Comparison of ENCODE assay signal across 33 mouse cellular contexts in genomic region chr19:28327536-28327935, GRCm38 (mm10).
"Had no signal": no experiment of that assay in that cellular context is flagged by ENCODE, and none has a peak within 500 bp of the region (broad histone marks: within the 10 kb centered on the region; RNA-seq: fewer than 3 reads in every experiment).

No protein-coding gene starts in this region.

- DNase-seq: heart, adult 2 months; heart, postnatal 10 days; heart, postnatal 14 days; heart, postnatal 4 days; kidney, adult 11 months; kidney, adult 18-20 months; kidney, adult 8-10 months; kidney, adult 9 months; kidney, postnatal 10 days; kidney, postnatal 14 days; kidney, postnatal 25 days; kidney, postnatal 36 days; kidney, postnatal 4 days; layer of hippocampus, adult 9-11 months; layer of hippocampus, postnatal 36 days had no signal

- H3K9ac ChIP-seq: heart, embryonic 12.5 days; hindbrain, embryonic 12.5 days; hindbrain, embryonic 13.5 days; hindbrain, embryonic 14.5 days; hindbrain, embryonic 15.5 days; intestine, embryonic 15.5 days; kidney, embryonic 15.5 days had no signal

- H3K36me3 ChIP-seq: heart, embryonic 10.5 days; heart, embryonic 12.5 days; hindbrain, embryonic 10.5 days; hindbrain, embryonic 12.5 days; hindbrain, embryonic 13.5 days; hindbrain, embryonic 15.5 days; intestine, embryonic 15.5 days; kidney, embryonic 15.5 days had no signal

- H3K4me3 ChIP-seq: heart, adult 2 months; heart, embryonic 10.5 days; heart, embryonic 12.5 days; hindbrain, embryonic 10.5 days; hindbrain, embryonic 12.5 days; hindbrain, embryonic 13.5 days; hindbrain, embryonic 15.5 days; intestine, embryonic 15.5 days; kidney, embryonic 15.5 days; layer of hippocampus, adult 2 months; left cerebral cortex, adult 2 months had no signal

- H3K27me3 ChIP-seq: heart, embryonic 12.5 days; hindbrain, embryonic 12.5 days; hindbrain, embryonic 13.5 days; hindbrain, embryonic 15.5 days; intestine, embryonic 15.5 days; kidney, embryonic 15.5 days had no signal

- H3K4me2 ChIP-seq: heart, embryonic 11.5 days; heart, embryonic 12.5 days; hindbrain, embryonic 12.5 days; hindbrain, embryonic 13.5 days; hindbrain, embryonic 14.5 days; hindbrain, embryonic 15.5 days; intestine, embryonic 15.5 days; kidney, embryonic 15.5 days had no signal

- H3K9me3 ChIP-seq: heart, embryonic 10.5 days; hindbrain, embryonic 10.5 days; hindbrain, embryonic 12.5 days; hindbrain, embryonic 13.5 days; hindbrain, embryonic 15.5 days; intestine, embryonic 15.5 days; kidney, embryonic 15.5 days had no signal

- ATAC-seq: hindbrain, embryonic 16.5 days; hindbrain, postnatal 0 days; inflammation-experienced regulatory T-cells, adult 6 months; intestine, embryonic 15.5 days; intestine, embryonic 16.5 days; intestine, postnatal 0 days had no signal

- H3K4me1 ChIP-seq: intestine, embryonic 15.5 days had no signal

- H3K27ac ChIP-seq: heart, adult 2 months; hindbrain, embryonic 12.5 days; hindbrain, embryonic 15.5 days; hindbrain, postnatal 0 days; intestine, embryonic 15.5 days; kidney, embryonic 15.5 days; kidney, postnatal 0 days; left cerebral cortex, adult 2 months had no signal
